Mouse (Mus musculus) liver, embryonic 14.5 days (tissue): ENCODE results near the gene Iqgap3. TPM values are rescaled to one million over a fixed set of nuclear protein-coding genes. Genes with fewer than 3 reads are reported as not detected.

ENCODE experiments used
- ATAC-seq: fragments of 200-750 bp; cut with Nextera tagmentation; 2 replicates; pipeline ENCODE4 v1.8.0; 2017; ENCODE audit warnings: moderate number of reproducible peaks, mild to moderate bottlenecking, moderate library complexity; ENCODE audit not compliant: insufficient read depth
- DNase-seq, 3 experiments: peaks; one replicate each; pipeline ENCODE4 v3.0.0-alpha.2; 2012 to 2013; ENCODE audit warnings: low read depth in 3 of 3, low spot score in 3 of 3
- H3K27ac ChIP-seq: fragments of 300-500 bp; sonication (generic); 2 replicates; pipeline ENCODE4 v1.5.1; 2014; ENCODE audit warnings: moderate library complexity, mild to moderate bottlenecking, control low read depth, inconsistent platforms
- H3K27me3 ChIP-seq: fragments of 300-500 bp; sonication (generic); 2 replicates; pipeline ENCODE4 v1.6.1; 2014; ENCODE audit warnings: mild to moderate bottlenecking, low read length, moderate library complexity; ENCODE audit not compliant: control insufficient read depth, insufficient read depth
- H3K36me3 ChIP-seq: fragments of 300-500 bp; sonication (generic); replicated peaks from 2 replicates; pipeline ENCODE4 v1.6.1; 2014; ENCODE audit warnings: low read depth; ENCODE audit not compliant: control insufficient read depth, insufficient read depth
- H3K4me1 ChIP-seq, 2 experiments: fragments of 200-500 bp in 1 of 2; fragments of 300-500 bp in 1 of 2; sonication (generic) in 1 of 2; replicated peaks; 2 replicates each; pipeline ENCODE4 v1.6.1; 2012 to 2014; ENCODE audit warnings: antibody characterized with exemption in 1 of 2, inconsistent platforms in 1 of 2, low read length in 1 of 2; ENCODE audit not compliant: control insufficient read depth in 2 of 2, insufficient read depth in 2 of 2
- H3K4me2 ChIP-seq: fragments of 300-500 bp; sonication (generic); 2 replicates; pipeline ENCODE4 v1.6.1; 2014; ENCODE audit warnings: low read depth, mild to moderate bottlenecking, control low read depth, moderate library complexity
- H3K4me3 ChIP-seq, 2 experiments: fragments of 200-500 bp in 1 of 2; fragments of 300-500 bp in 1 of 2; sonication (generic) in 1 of 2; 2 replicates each; pipeline ENCODE4 v1.5.1; 2012 to 2014; ENCODE audit warnings: low read depth in 2 of 2, low read length in 2 of 2, mild to moderate bottlenecking in 2 of 2, control low read depth in 1 of 2, inconsistent platforms in 1 of 2, moderate library complexity in 1 of 2; ENCODE audit not compliant: insufficient read depth in 1 of 2
- H3K9ac ChIP-seq: fragments of 300-500 bp; sonication (generic); replicated peaks from 2 replicates; pipeline ENCODE4 v1.6.1; 2014; ENCODE audit warnings: mild to moderate bottlenecking, control low read depth, moderate library complexity
- H3K9me3 ChIP-seq: fragments of 300-500 bp; sonication (generic); 2 replicates; pipeline ENCODE4 v1.6.1; 2016; ENCODE audit warnings: low read length, mixed read lengths; ENCODE audit not compliant: control insufficient read depth
- CTCF ChIP-seq: IDR thresholded peaks from 2 replicates; pipeline ENCODE4 v1.5.1; 2016; ENCODE audit warnings: antibody characterized with exemption, low read depth, control low read depth
- EP300 ChIP-seq: IDR thresholded peaks from 2 replicates; pipeline ENCODE4 v1.6.1; 2016; ENCODE audit warnings: antibody characterized with exemption, low read depth
- WGBS: fragments of 180-500 bp; shearing (Covaris S2); extraction: QIAGEN DNeasy Blood & Tissue Kit; methylation state at CpG from one replicate; pipeline ENCODE4 v1.1.7; 2014; ENCODE audit not compliant: insufficient replicate concordance; 5-methylcytosine and 5-hydroxymethylcytosine counted together
- polyA plus RNA-seq, 2 experiments: library from polyadenylated mRNA; depleted of rRNA in 1 of 2; stranded (reverse) in 1 of 2; unstranded in 1 of 2; fragments of >200 nt; fragmentation: Nextera tagmentation in 1 of 2; extraction: Ambion mirVana in 1 of 2; gene quantifications; 2 replicates each; pipeline versions ENCODE4 v1.2.1 to v1.2.3; 2012 to 2014

Iqgap3 gene
- polyA plus RNA-seq, 2 experiments = 6.7 to 8.8 TPM

DNA sequence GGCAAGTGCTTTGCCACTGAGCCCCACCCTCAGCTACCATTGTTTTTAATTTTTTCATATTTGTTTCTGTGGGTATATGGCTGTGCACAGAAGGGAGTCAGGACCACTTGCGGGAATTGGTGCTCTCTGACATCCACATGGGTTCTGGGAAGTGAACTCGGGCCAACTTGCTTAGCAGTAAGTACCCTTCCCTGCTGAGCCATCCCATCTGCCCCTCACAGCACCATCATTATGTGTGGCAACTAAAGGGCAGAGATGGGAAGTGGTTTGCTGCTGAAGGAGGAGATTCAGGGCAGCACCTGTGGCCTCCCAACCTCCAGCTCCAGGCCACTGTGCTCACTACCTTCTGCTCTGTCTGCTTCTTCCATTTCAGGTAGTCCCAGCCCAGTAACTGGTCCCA, 8.1 kb upstream of the Iqgap3 start:
- TF ChIP-seq CTCF (no peak), EP300 (no peak)

GRCm38 (mm10) chr3:88074351-88074750, 7.4 kb upstream of the Iqgap3 start:
- DNase-seq = no peak
- 44% methylated on average over 2 of the region's 2 CpGs for WGBS
- Histone ChIP-seq H3K36me3 (no peaks in the 10 kb centered on the region), H3K27me3 (no peaks in the 10 kb centered on the region), H3K4me2 (no peak overlapping the region), H3K4me1 (no peaks in the 10 kb centered on the region), H3K27ac (no peak overlapping the region), H3K4me3 (no peak overlapping the region), H3K9ac (no peak overlapping the region), H3K9me3 (no peaks in the 10 kb centered on the region)
- no peak for ATAC-seq
- no peak for TF ChIP-seq CTCF
- no peak for TF ChIP-seq EP300

More for the DNA sequence above, 8.1 kb upstream of the Iqgap3 start:
- no peak for DNase-seq
- H3K4me3 ChIP-seq = no peak overlapping the region
- H3K9ac ChIP-seq = no peak overlapping the region
- H3K27ac ChIP-seq = no peak overlapping the region
- H3K9me3 ChIP-seq = no peaks in the 10 kb centered on the region
- no peaks in the 10 kb centered on the region for H3K4me1 ChIP-seq
- WGBS = 52% methylated on average over 2 of the region's 2 CpGs
- no peak overlapping the region for H3K4me2 ChIP-seq
- no peaks in the 10 kb centered on the region for H3K36me3 ChIP-seq
- H3K27me3 ChIP-seq = no peaks in the 10 kb centered on the region
- no peak for ATAC-seq

DNA sequence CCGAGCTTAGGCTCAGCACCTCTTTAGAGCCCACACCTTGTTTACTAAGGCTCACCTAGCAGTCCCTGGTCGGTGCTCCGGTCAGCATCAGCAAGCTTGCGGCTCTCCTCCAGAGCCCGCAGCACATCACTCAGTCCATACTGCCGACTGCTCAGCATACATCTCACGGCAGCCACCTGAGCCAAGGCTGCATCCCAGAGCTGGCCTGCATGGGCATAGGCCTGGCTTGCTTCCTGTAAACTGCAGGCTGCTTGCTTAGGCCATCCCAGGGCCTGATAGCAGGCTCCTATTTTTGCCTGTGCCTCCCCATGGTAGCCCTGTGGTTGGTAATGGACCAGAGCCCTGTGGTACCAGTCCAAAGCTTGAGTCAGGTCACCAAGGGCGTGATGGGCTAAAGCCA, 7.0 kb upstream of the Iqgap3 start:
- Histone ChIP-seq H3K4me3 (no peak overlapping the region), H3K36me3 (no peaks in the 10 kb centered on the region), H3K4me2 (no peak overlapping the region), H3K9me3 (no peaks in the 10 kb centered on the region), H3K9ac (no peak overlapping the region), H3K27me3 (no peaks in the 10 kb centered on the region), H3K4me1 (no peaks in the 10 kb centered on the region), H3K27ac (no peak overlapping the region)
- TF ChIP-seq EP300 (no peak), CTCF (no peak)
- DNase-seq (no peak), ATAC-seq (no peak)
- WGBS = 62% methylated on average over 8 of the region's 8 CpGs

DNA sequence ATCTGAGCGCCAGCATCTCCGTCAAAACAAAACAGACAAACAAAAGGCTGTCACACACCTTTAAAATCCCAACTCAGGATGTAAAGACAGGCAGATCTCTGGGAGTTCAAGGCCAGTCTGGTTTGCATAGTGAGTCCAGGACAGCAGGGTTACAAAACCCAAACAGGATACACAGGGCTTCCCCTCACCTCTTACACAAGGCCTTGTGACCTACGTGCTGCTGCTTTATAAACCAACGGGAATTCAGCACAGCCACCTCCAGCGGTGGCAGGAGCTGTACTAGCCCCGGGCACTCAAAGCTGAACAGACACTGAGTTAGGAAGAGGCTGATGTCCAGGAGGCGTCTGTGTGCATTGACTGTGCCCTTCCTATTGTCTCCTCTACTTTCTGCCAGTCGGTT, 4.3 kb upstream of the Iqgap3 start:
- Histone ChIP-seq H3K9ac (no peak overlapping the region), H3K36me3 (no peaks in the 10 kb centered on the region), H3K27ac (no peak overlapping the region), H3K4me1 (peaks cover 2% of the 10 kb centered on the region in 2 experiments; a peak in 3 of 4 replicates), H3K9me3 (no peaks in the 10 kb centered on the region), H3K4me3 (no peak overlapping the region), H3K4me2 (no peak overlapping the region), H3K27me3 (no peaks in the 10 kb centered on the region)
- TF ChIP-seq EP300 = no peak
- no peak for TF ChIP-seq CTCF
- no peak for ATAC-seq
- no peak for DNase-seq
- 33% methylated on average over 8 of the region's 8 CpGs for WGBS

GRCm38 (mm10) chr3:88078204-88078603, 3.6 kb upstream of the Iqgap3 start, which contains the start of gene Ttc24:
Ttc24 (minus strand) TSS chr3:88078304.
- no peak within 1 kb of the TSS for H3K27ac ChIP-seq
- no peak for DNase-seq
- TF ChIP-seq EP300 = no peak
- TF ChIP-seq CTCF = no peak
- no peak within 1 kb of the TSS for H3K4me3 ChIP-seq
- WGBS = 63% methylated on average over 4 of the region's 4 CpGs
- no peak for ATAC-seq
- no peak within 1 kb of the TSS for H3K4me2 ChIP-seq
- peaks cover 5 to 9% of the 10 kb centered on the region in 2 experiments; a peak in 3 of 4 replicates for H3K4me1 ChIP-seq
- H3K9me3 ChIP-seq = no peaks in the 10 kb centered on the region
- H3K9ac ChIP-seq = no peak within 1 kb of the TSS
- no peaks in the 10 kb centered on the region for H3K36me3 ChIP-seq
- H3K27me3 ChIP-seq = no peaks in the 10 kb centered on the region
